Mouse (Mus musculus): ENCODE measurements around the gene U2af1. TPM values are rescaled to one million over a fixed set of nuclear protein-coding genes. Genes with fewer than 3 reads are reported as not detected.
"Not testable (repeated sequence)": the region's sequence is repeated elsewhere in the genome, so short reads cannot be mapped to it uniquely, and the experiment has no call there.

The U2af1 gene
- polyA plus RNA-seq (2012; fragmentation: generic; extraction: Trizol), result 135 TPM

DNA sequence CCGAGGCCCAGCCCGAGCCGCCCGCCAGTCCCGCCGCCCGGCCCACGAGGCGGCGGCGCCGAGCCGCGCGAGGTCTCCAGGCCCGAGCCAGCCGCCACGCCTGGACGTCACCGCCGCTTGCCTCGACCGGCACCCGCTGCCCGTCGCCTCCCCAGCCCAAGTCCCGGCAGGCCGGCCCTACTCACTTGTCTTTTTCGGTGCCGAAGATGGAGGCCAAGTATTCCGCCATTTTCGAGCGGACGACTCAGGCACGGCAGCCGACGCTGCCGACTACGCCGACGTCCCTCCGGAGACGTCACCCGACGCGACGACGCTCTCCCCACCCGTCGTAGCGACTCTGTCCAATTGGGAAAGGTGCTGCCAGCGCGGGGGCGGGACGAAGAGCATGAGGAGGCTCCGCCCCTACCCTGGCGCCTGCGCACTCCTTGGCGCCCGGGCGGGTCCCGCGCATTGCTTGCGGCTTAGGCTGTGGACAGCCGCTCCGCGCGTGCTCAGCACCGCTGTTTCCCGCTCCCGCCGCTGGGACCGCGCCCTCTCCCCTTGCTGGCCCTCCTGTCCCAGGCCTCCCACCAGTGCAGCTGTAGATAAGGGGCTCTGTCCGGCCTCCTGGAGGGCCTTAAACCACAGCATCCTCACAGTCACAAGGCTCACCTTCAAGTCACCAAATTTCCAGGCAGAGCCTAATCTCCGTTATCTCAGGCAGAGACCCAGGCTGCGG lies at the start of gene U2af1:
Gene U2af1, minus strand, starts transcription at position 425 of the 718 bp plus-strand sequence.
- Histone ChIP-seq H3K27me3 (ENCODE audit: control insufficient read depth, insufficient read depth, insufficient read length) (no peaks in the 10 kb centered on the region), H3K79me2 (ENCODE audit: control insufficient read depth, insufficient read depth) (peaks cover 47% of the 10 kb centered on the region), H3K36me3 (ENCODE audit: control insufficient read depth, insufficient read depth) (peaks cover 14% of the 10 kb centered on the region), H3ac (ENCODE audit: control insufficient read depth, insufficient read length) (peak within 1 kb of the TSS; percentile 98), H3K4me2 (ENCODE audit: low read depth) (peak within 1 kb of the TSS; percentile 89), H3K4me3 (peak within 1 kb of the TSS; percentile 80)
- TF ChIP-seq MAX (IDR thresholded peaks at IDR 0.05; ENCODE audit: low read depth), result no peak
- peak; percentile 95 for TF ChIP-seq POLR2AphosphoS2 (IDR thresholded peaks at IDR 0.05; ENCODE audit: insufficient read length, low read depth)
- TF ChIP-seq MYOG (IDR thresholded peaks at IDR 0.05; ENCODE audit: control insufficient read depth in 1 of 3, insufficient read depth in 1 of 3, insufficient read length in 2 of 3, low read depth in 2 of 3), result peak in 2 of 3 experiments; percentile 56 to 61
- peak in 1 of 3 experiments; percentile 34 for TF ChIP-seq MYOD1 (IDR thresholded peaks at IDR 0.05; ENCODE audit: control insufficient read depth in 1 of 3, insufficient read length in 2 of 3, low read depth in 2 of 3)
- TF ChIP-seq CEBPB (IDR thresholded peaks at IDR 0.05; ENCODE audit: insufficient read depth, poor library complexity, severe bottlenecking), result no peak
- no peak for TF ChIP-seq TCF3 (IDR thresholded peaks at IDR 0.05; ENCODE audit: insufficient read length, low read depth)
- no peak for TF ChIP-seq SRF (IDR thresholded peaks at IDR 0.05; ENCODE audit: control insufficient read depth, insufficient read length, low read depth)
- TF ChIP-seq E2F4 (IDR thresholded peaks at IDR 0.05; ENCODE audit: insufficient read depth), result peak; percentile 52
- TF ChIP-seq POLR2A (IDR thresholded peaks at IDR 0.05; ENCODE audit: insufficient read length, low read depth), result peak; percentile 93

- no peak overlapping the region for H3ac ChIP-seq (ENCODE audit: control insufficient read depth, insufficient read length)
- no peak overlapping the region for H3K4me3 ChIP-seq
- no peaks in the 10 kb centered on the region for H3K36me3 ChIP-seq (ENCODE audit: control insufficient read depth, insufficient read depth)
- no peak overlapping the region for H3K4me2 ChIP-seq (ENCODE audit: low read depth)
- H3K79me2 ChIP-seq (ENCODE audit: control insufficient read depth, insufficient read depth), result no peaks in the 10 kb centered on the region
- peaks cover 22% of the 10 kb centered on the region for H3K27me3 ChIP-seq (ENCODE audit: control insufficient read depth, insufficient read depth, insufficient read length)
- TF ChIP-seq POLR2A (IDR thresholded peaks at IDR 0.05; ENCODE audit: insufficient read length, low read depth) (no peak), E2F4 (IDR thresholded peaks at IDR 0.05; ENCODE audit: insufficient read depth) (no peak), POLR2AphosphoS2 (IDR thresholded peaks at IDR 0.05; ENCODE audit: insufficient read length, low read depth) (no peak), MYOD1 (IDR thresholded peaks at IDR 0.05; ENCODE audit: control insufficient read depth in 1 of 3, insufficient read length in 2 of 3, low read depth in 2 of 3) (no peak), TCF12 (IDR thresholded peaks at IDR 0.05; ENCODE audit: insufficient read depth, poor library complexity, severe bottlenecking) (no peak), SRF (IDR thresholded peaks at IDR 0.05; ENCODE audit: control insufficient read depth, insufficient read length, low read depth) (no peak), TCF3 (IDR thresholded peaks at IDR 0.05; ENCODE audit: insufficient read length, low read depth) (no peak), REST (IDR thresholded peaks at IDR 0.05; ENCODE audit: insufficient read depth, insufficient read length) (no peak), USF1 (IDR thresholded peaks at IDR 0.05; ENCODE audit: low read depth) (no peak), MYOG (IDR thresholded peaks at IDR 0.05; ENCODE audit: control insufficient read depth in 1 of 3, insufficient read depth in 1 of 3, insufficient read length in 2 of 3, low read depth in 2 of 3) (no peak), MAX (IDR thresholded peaks at IDR 0.05; ENCODE audit: low read depth) (no peak), CEBPB (IDR thresholded peaks at IDR 0.05; ENCODE audit: insufficient read depth, poor library complexity, severe bottlenecking) (no peak)
These were observed 46.8 kb upstream of the U2af1 start for GRCm38 (mm10) chr17:31705271-31706020.

- Histone ChIP-seq H3K4me3 (no peak overlapping the region), H3K36me3 (ENCODE audit: control insufficient read depth, insufficient read depth) (no peaks in the 10 kb centered on the region), H3ac (ENCODE audit: control insufficient read depth, insufficient read length) (no peak overlapping the region), H3K4me2 (ENCODE audit: low read depth) (no peak overlapping the region), H3K79me2 (ENCODE audit: control insufficient read depth, insufficient read depth) (no peaks in the 10 kb centered on the region), H3K27me3 (ENCODE audit: control insufficient read depth, insufficient read depth, insufficient read length) (peaks cover 22% of the 10 kb centered on the region)
- TF ChIP-seq MYOD1 (IDR thresholded peaks at IDR 0.05; ENCODE audit: control insufficient read depth in 1 of 3, insufficient read length in 2 of 3, low read depth in 2 of 3), result peak; percentile 7 to 90 (median 58)
- peak in 1 of 3 experiments; percentile 11 for TF ChIP-seq MYOG (IDR thresholded peaks at IDR 0.05; ENCODE audit: control insufficient read depth in 1 of 3, insufficient read depth in 1 of 3, insufficient read length in 2 of 3, low read depth in 2 of 3)
- peak; percentile 72; the same call in 1 of the 2 replicates for TF ChIP-seq CEBPB (IDR thresholded peaks at IDR 0.05; ENCODE audit: insufficient read depth, poor library complexity, severe bottlenecking)
- TF ChIP-seq MAX (IDR thresholded peaks at IDR 0.05; ENCODE audit: low read depth), result no peak
- TF ChIP-seq REST (IDR thresholded peaks at IDR 0.05; ENCODE audit: insufficient read depth, insufficient read length), result no peak
- TF ChIP-seq E2F4 (IDR thresholded peaks at IDR 0.05; ENCODE audit: insufficient read depth), result no peak
- TF ChIP-seq TCF12 (IDR thresholded peaks at IDR 0.05; ENCODE audit: insufficient read depth, poor library complexity, severe bottlenecking), result no peak
These were observed 44.7 kb upstream of the U2af1 start for GRCm38 (mm10) chr17:31703276-31703980.

GRCm38 (mm10) chr17:31698347-31698746 lies 39.7 kb upstream of the U2af1 start:
- Histone ChIP-seq H3K4me3 (no peak overlapping the region), H3ac (ENCODE audit: control insufficient read depth, insufficient read length) (no peak overlapping the region), H3K36me3 (ENCODE audit: control insufficient read depth, insufficient read depth) (no peaks in the 10 kb centered on the region), H3K27me3 (ENCODE audit: control insufficient read depth, insufficient read depth, insufficient read length) (no peaks in the 10 kb centered on the region), H3K79me2 (ENCODE audit: control insufficient read depth, insufficient read depth) (no peaks in the 10 kb centered on the region), H3K4me2 (ENCODE audit: low read depth) (no peak overlapping the region)
- TF ChIP-seq MYOG (IDR thresholded peaks at IDR 0.05; ENCODE audit: control insufficient read depth in 1 of 3, insufficient read depth in 1 of 3, insufficient read length in 2 of 3, low read depth in 2 of 3) (no peak), E2F4 (IDR thresholded peaks at IDR 0.05; ENCODE audit: insufficient read depth) (no peak), REST (IDR thresholded peaks at IDR 0.05; ENCODE audit: insufficient read depth, insufficient read length) (no peak), SRF (IDR thresholded peaks at IDR 0.05; ENCODE audit: control insufficient read depth, insufficient read length, low read depth) (no peak), USF1 (IDR thresholded peaks at IDR 0.05; ENCODE audit: low read depth) (no peak)

DNA sequence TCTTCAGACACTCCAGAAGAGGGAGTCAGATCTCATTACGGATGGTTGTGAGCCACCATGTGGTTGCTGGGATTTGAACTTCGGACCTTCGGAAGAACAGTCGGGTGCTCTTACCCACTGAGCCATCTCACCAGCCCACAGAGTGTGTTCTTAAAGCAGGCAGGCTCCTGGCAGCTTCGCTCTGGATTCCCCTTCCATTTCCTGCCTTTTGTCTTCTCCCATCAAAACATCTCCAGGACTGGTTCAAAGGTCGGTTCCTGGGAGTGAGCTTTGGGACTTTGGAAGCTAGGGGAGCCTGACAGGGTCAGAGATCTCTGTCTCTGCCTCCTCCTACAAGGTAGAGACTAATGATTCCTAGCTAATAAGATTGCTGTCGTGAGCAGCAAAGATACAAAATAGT lies 36.7 kb upstream of the U2af1 start:
- not testable (repeated sequence) for H3K36me3 ChIP-seq (ENCODE audit: control insufficient read depth, insufficient read depth); H3K79me2 ChIP-seq (ENCODE audit: control insufficient read depth, insufficient read depth); H3ac ChIP-seq (ENCODE audit: control insufficient read depth, insufficient read length); H3K4me2 ChIP-seq (ENCODE audit: low read depth); H3K4me3 ChIP-seq; H3K27me3 ChIP-seq (ENCODE audit: control insufficient read depth, insufficient read depth, insufficient read length)
